Mouse (Mus musculus): Measurements from ENCODE around the gene Eef2kmt.
"Not testable (repeated sequence)": the region's sequence is repeated elsewhere in the genome, so short reads cannot be mapped to it uniquely, and the experiment has no call there.

Eef2kmt gene

GRCm38 (mm10) chr16:5255779-5256496 is at the start of gene Eef2kmt:
Gene Eef2kmt, minus strand, starts transcription at chr16:5255983.
- DNase-seq (ENCODE audit: extremely low read depth, low read depth): peak; percentile 84

GRCm38 (mm10) chr16:5295238-5295637 is 39.5 kb upstream of the Eef2kmt start:
- DNase-seq (ENCODE audit: extremely low read depth, low read depth): no peak

- no peak for DNase-seq (ENCODE audit: extremely low read depth, low read depth)
Measured at GRCm38 (mm10) chr16:5285376-5285775, 29.6 kb upstream of the Eef2kmt start.

GRCm38 (mm10) chr16:5282686-5283085 is 26.9 kb upstream of the Eef2kmt start:
- no peak for DNase-seq (ENCODE audit: extremely low read depth, low read depth)

- no peak for DNase-seq (ENCODE audit: extremely low read depth, low read depth)
Measured at GRCm38 (mm10) chr16:5279571-5280222, 23.9 kb upstream of the Eef2kmt start.

- DNase-seq (ENCODE audit: extremely low read depth, low read depth): no peak
Measured at GRCm38 (mm10) chr16:5272371-5272770, 16.6 kb upstream of the Eef2kmt start.

GRCm38 (mm10) chr16:5271411-5272035 is 15.7 kb upstream of the Eef2kmt start:
- no peak for DNase-seq (ENCODE audit: extremely low read depth, low read depth)

- no peak for DNase-seq (ENCODE audit: extremely low read depth, low read depth)
Measured at GRCm38 (mm10) chr16:5263926-5264325, 8.1 kb upstream of the Eef2kmt start.

GRCm38 (mm10) chr16:5263156-5263555 is 7.4 kb upstream of the Eef2kmt start:
- no peak for DNase-seq (ENCODE audit: extremely low read depth, low read depth)

GRCm38 (mm10) chr16:5255081-5255740 is 572 bp downstream of the Eef2kmt start:
- peak; percentile 35 for DNase-seq (ENCODE audit: extremely low read depth, low read depth)

- peak; percentile 90 for DNase-seq (ENCODE audit: extremely low read depth, low read depth)
Measured at GRCm38 (mm10) chr16:5254346-5255025, 1.3 kb downstream of the Eef2kmt start.

- no peak for DNase-seq (ENCODE audit: extremely low read depth, low read depth)
Measured at GRCm38 (mm10) chr16:5252260-5252659, 3.5 kb downstream of the Eef2kmt start.

- DNase-seq (ENCODE audit: extremely low read depth, low read depth): no peak
Measured at GRCm38 (mm10) chr16:5250891-5251290, 4.9 kb downstream of the Eef2kmt start.

- no peak for DNase-seq (ENCODE audit: extremely low read depth, low read depth)
Measured at GRCm38 (mm10) chr16:5244411-5244810, 11.4 kb downstream of the Eef2kmt start.

- DNase-seq (ENCODE audit: extremely low read depth, low read depth): no peak
Measured at GRCm38 (mm10) chr16:5242882-5243281, 12.9 kb downstream of the Eef2kmt start.

- DNase-seq (ENCODE audit: extremely low read depth, low read depth): no peak
Measured at GRCm38 (mm10) chr16:5242355-5242754, 13.4 kb downstream of the Eef2kmt start.

- peak; percentile 89 for DNase-seq (ENCODE audit: extremely low read depth, low read depth)
Measured at GRCm38 (mm10) chr16:5233418-5234313, 22.1 kb downstream of the Eef2kmt start, which contains the start of gene Alg1. Gene Alg1, plus strand, starts transcription at chr16:5233621.

- no peak for DNase-seq (ENCODE audit: extremely low read depth, low read depth)
Measured at GRCm38 (mm10) chr16:5232982-5233381, 22.8 kb downstream of the Eef2kmt start.

GRCm38 (mm10) chr16:5228103-5228502 is 27.7 kb downstream of the Eef2kmt start:
- not testable (repeated sequence) for DNase-seq (ENCODE audit: extremely low read depth, low read depth)

GRCm38 (mm10) chr16:5227501-5227900 is 28.3 kb downstream of the Eef2kmt start:
- DNase-seq (ENCODE audit: extremely low read depth, low read depth): not testable (repeated sequence)

All from MEL-GATA-1-ER (cell line).